Mouse (Mus musculus) myocyte (in vitro differentiated cells): Measurements from ENCODE around the gene Mrgbp.

Experiments
- CEBPB ChIP-seq: IDR thresholded peaks from 2 replicates; pipeline ENCODE4 v1.6.1; 2011; ENCODE audit warnings: mild to moderate bottlenecking, moderate library complexity; ENCODE audit not compliant: poor library complexity, insufficient read depth, severe bottlenecking
- E2F4 ChIP-seq: IDR thresholded peaks from one replicate; pipeline ENCODE4 v1.6.1; 2011; ENCODE audit warnings: mild to moderate bottlenecking, control low read depth, moderate library complexity; ENCODE audit not compliant: insufficient read depth
- MAX ChIP-seq: IDR thresholded peaks from one replicate; pipeline ENCODE4 v1.6.1; 2011; ENCODE audit warnings: low read depth, mild to moderate bottlenecking, control low read depth
- MYOG ChIP-seq, 3 experiments: IDR thresholded peaks; one replicate each; pipeline ENCODE4 v1.6.1; 2011; ENCODE audit warnings: control low read depth in 2 of 3, low read depth in 2 of 3, mild to moderate bottlenecking in 2 of 3; ENCODE audit not compliant: insufficient read length in 2 of 3, control insufficient read depth in 1 of 3, insufficient read depth in 1 of 3
- POLR2A ChIP-seq: IDR thresholded peaks from one replicate; pipeline ENCODE4 v1.6.1; 2011; ENCODE audit warnings: low read depth, mild to moderate bottlenecking, control low read depth, moderate library complexity; ENCODE audit not compliant: insufficient read length
- POLR2AphosphoS2 ChIP-seq: IDR thresholded peaks from one replicate; pipeline ENCODE4 v1.6.1; 2011; ENCODE audit warnings: low read depth, control low read depth; ENCODE audit not compliant: insufficient read length
- SRF ChIP-seq: IDR thresholded peaks from one replicate; pipeline ENCODE4 v1.6.1; 2011; ENCODE audit warnings: low read depth; ENCODE audit not compliant: control insufficient read depth, insufficient read length
- TCF12 ChIP-seq: IDR thresholded peaks from one replicate; pipeline ENCODE4 v1.6.1; 2011; ENCODE audit warnings: mild to moderate bottlenecking, control low read depth; ENCODE audit not compliant: poor library complexity, insufficient read depth, severe bottlenecking
- USF1 ChIP-seq: IDR thresholded peaks from one replicate; pipeline ENCODE4 v1.6.1; 2011; ENCODE audit warnings: low read depth, mild to moderate bottlenecking, control low read depth, moderate library complexity

GRCm38 (mm10) chr2:180611882-180612281, 30.8 kb downstream of the Mrgbp start:
- TF ChIP-seq USF1 (no peak), E2F4 (no peak), POLR2A (no peak), MYOG (IDR thresholded peaks at IDR 0.05; ENCODE audit: control insufficient read depth in 1 of 3, insufficient read depth in 1 of 3, insufficient read length in 2 of 3, low read depth in 2 of 3) (no peak), CEBPB (no peak), POLR2AphosphoS2 (no peak), MAX (no peak), TCF12 (no peak), SRF (no peak)
